Comparison of ENCODE assay signal across 8 mouse cellular contexts in the genomic region with DNA sequence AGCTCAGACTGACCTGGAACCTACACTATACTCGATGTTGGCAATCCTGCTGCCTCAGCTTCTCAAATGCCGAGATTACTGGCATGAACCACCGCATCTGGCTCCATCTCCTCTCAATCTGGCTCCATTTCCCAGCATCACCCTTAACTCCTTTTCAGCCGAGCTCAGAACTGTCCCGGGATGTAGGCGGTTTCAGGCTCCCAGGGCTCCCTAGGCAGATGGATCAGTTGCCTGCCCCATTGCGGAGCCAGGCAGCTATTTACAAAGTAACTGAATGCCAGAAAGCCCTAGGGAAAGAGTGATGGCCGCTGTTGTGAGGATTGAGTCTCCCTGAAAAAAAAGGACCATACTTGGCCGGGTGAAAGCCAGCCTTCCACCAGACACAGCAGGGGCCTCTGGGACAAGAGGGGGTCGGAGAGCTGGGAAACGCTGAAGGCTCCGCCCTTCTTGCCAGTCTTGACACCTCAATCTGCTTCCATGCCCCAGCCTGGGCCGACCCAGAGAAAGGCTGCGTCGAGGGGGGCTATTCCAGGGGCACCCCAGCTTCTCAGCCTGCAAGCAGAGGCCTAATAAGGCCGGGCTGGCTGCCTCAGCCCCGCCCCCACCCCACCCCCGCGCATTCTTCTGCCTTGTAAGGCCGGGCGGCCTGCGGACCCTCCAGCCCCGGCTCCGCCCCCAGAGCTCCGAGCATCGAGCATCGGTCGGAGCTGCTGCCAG. TPM values are rescaled to one million over a fixed set of nuclear protein-coding genes. Genes with fewer than 3 reads are reported as not detected.
A peak's percentile ranks its signal among the peaks of the same experiment; 100 is the strongest.
DNase-seq lines count a peak whose midpoint lies in the region; ATAC-seq lines count a peak whose summit lies in the region.

A gene (plus strand): TSS at position 683 of the 717 bp plus-strand sequence.

- peaks cover 33% of the 10 kb centered on the region for H3K4me1 ChIP-seq in erythroblast, embryonic 14.5 days (ENCODE audit: control insufficient read depth)
- H3K4me1 ChIP-seq in intestine, embryonic 14.5 days (replicated peaks; ENCODE audit: control insufficient read depth, insufficient read depth, low read length) = peaks cover 16% of the 10 kb centered on the region

- 4% methylated on average over 28 of the region's 28 CpGs for WGBS in intestine, embryonic 14.5 days

- peaks cover 22% of the 10 kb centered on the region for H3K27me3 ChIP-seq in erythroblast, embryonic 14.5 days (ENCODE audit: control insufficient read depth)
- H3K27me3 ChIP-seq in intestine, embryonic 14.5 days (replicated peaks; ENCODE audit: control insufficient read depth, insufficient read depth, low read length) = no peaks in the 10 kb centered on the region

- ATAC-seq in erythroblast, adult 5-6 weeks (replicated peaks; ENCODE audit: low FRiP score, poor library complexity, severe bottlenecking) = no peak
- ATAC-seq in intestine, embryonic 14.5 days (replicated peaks; ENCODE audit: low FRiP score, low TSS enrichment, low read depth) = peak; percentile 87

- H3K4me3 ChIP-seq in erythroblast, embryonic 14.5 days (replicated peaks) = peak within 1 kb of the TSS; percentile 28
- H3K4me3 ChIP-seq in intestine, embryonic 14.5 days (ENCODE audit: low read depth, low read length) = peak within 1 kb of the TSS; percentile 42

- no peaks in the 10 kb centered on the region for H3K36me3 ChIP-seq in erythroblast, embryonic 14.5 days (ENCODE audit: control insufficient read depth)
- H3K36me3 ChIP-seq in intestine, embryonic 14.5 days (ENCODE audit: control insufficient read depth, insufficient read depth, low read length) = 0 out of 2 replicates have a peak, but pooled peaks cover 12% of the 10 kb centered on the region

- peak within 1 kb of the TSS; percentile 49 for H3K4me2 ChIP-seq in intestine, embryonic 14.5 days (ENCODE audit: low read length)

- H3K27ac ChIP-seq in intestine, embryonic 14.5 days (ENCODE audit: low read depth) = peak within 1 kb of the TSS; percentile 94

- peak within 1 kb of the TSS; percentile 63 for H3K9ac ChIP-seq in intestine, embryonic 14.5 days (ENCODE audit: low read length)

- no peaks in the 10 kb centered on the region for H3K9me3 ChIP-seq in erythroblast, embryonic 14.5 days (ENCODE audit: control insufficient read depth, low read length)
- H3K9me3 ChIP-seq in intestine, embryonic 14.5 days (ENCODE audit: control insufficient read depth, low read length) = no peaks in the 10 kb centered on the region

- DNase-seq in brain, embryonic 18.5 days (ENCODE audit: low read depth, low spot score) = peak; percentile 6
- peak; percentile 76 for DNase-seq in gastrocnemius, postnatal 25 days
- DNase-seq in intestine, embryonic 14.5 days (ENCODE audit: low spot score) = peak; percentile 86
- DNase-seq in liver = peak; percentile 75
- DNase-seq in neural tube, embryonic 10.5 days (ENCODE audit: extremely low spot score, low spot score) = peak; percentile 77
- DNase-seq in cerebellum, adult 9-10 months = no peak

RNA-seq across cellular contexts. Expression of the gene that starts here (rescaled TPM):
- polyA plus RNA-seq in erythroblast, embryonic 14.5 days (2012) = 0.10 and 0.13 TPM in 2 replicates
- total RNA-seq in erythroblast, adult 5-6 weeks (2015; ENCODE audit: low replicate concordance) = 1.3 and 4.4 TPM in 2 replicates
- 0.60 and 2.5 TPM in 2 replicates for total RNA-seq in erythroblast, adult 5-6 weeks (2017; ENCODE audit: low replicate concordance)
- total RNA-seq in gastrocnemius, postnatal 25 days (2021) = 10 to 100 TPM; 63.4 to 81.7 TPM
- polyA plus RNA-seq in intestine, embryonic 14.5 days (2014; fragmentation: Nextera tagmentation; extraction: Ambion mirVana) = 1,449 and 1,579 TPM in 2 replicates

Comparison
In these comparisons a context has a peak if more than half of its experiments do, and no peak if none do; other contexts are left out.
1. RNA of the gene that starts here (total RNA-seq): 63.4 to 81.7 TPM in gastrocnemius, postnatal 25 days; 0.60 to 4.4 TPM in erythroblast, adult 5-6 weeks; every median in the first group is over 10 times any median in the second.
2. RNA of the gene that starts here (polyA plus RNA-seq): 1,449 to 1,579 TPM in intestine, embryonic 14.5 days; 0.10 to 0.13 TPM in erythroblast, embryonic 14.5 days; every median in the first group is over 1,000 times any median in the second.